Mouse (Mus musculus) embryonic facial prominence, embryonic 12.5 days (tissue): ENCODE measurements at regions not wholly inside any gene's neighbourhood (a gene's known extent, or its start where the extent isn't known, plus 50 kb on each side); places are given as distances from the start of the nearest gene placed in this dataset.

Source experiments
- ATAC-seq: fragments of 200-750 bp; cut with Nextera tagmentation; 2 replicates; pipeline ENCODE4 v1.8.0; 2017; ENCODE audit not compliant: insufficient number of reproducible peaks, insufficient read depth, low FRiP score, low TSS enrichment
- H3K27ac ChIP-seq: fragments of 300-500 bp; sonication (generic); 2 replicates; pipeline ENCODE4 v1.5.1; 2016; ENCODE audit warnings: mild to moderate bottlenecking
- H3K27me3 ChIP-seq: fragments of 300-500 bp; sonication (generic); 2 replicates; pipeline ENCODE4 v1.6.1; 2016; ENCODE audit warnings: mild to moderate bottlenecking, moderate library complexity
- H3K36me3 ChIP-seq: fragments of 300-500 bp; sonication (generic); 2 replicates; pipeline ENCODE4 v1.6.1; 2016; ENCODE audit warnings: mild to moderate bottlenecking
- H3K4me1 ChIP-seq: fragments of 300-500 bp; sonication (generic); 2 replicates; pipeline ENCODE4 v1.6.1; 2016
- H3K4me2 ChIP-seq: fragments of 300-500 bp; sonication (generic); replicated peaks from 2 replicates; pipeline ENCODE4 v1.6.1; 2016; ENCODE audit warnings: mild to moderate bottlenecking, moderate library complexity
- H3K4me3 ChIP-seq: fragments of 300-500 bp; sonication (generic); 2 replicates; pipeline ENCODE4 v1.5.1; 2016; ENCODE audit warnings: mild to moderate bottlenecking
- H3K9ac ChIP-seq: fragments of 300-500 bp; sonication (generic); 2 replicates; pipeline ENCODE4 v1.6.1; 2016; ENCODE audit warnings: mild to moderate bottlenecking, moderate library complexity
- H3K9me3 ChIP-seq: fragments of 300-500 bp; sonication (generic); 2 replicates; pipeline ENCODE4 v1.6.1; 2016; ENCODE audit warnings: mild to moderate bottlenecking, moderate library complexity
- WGBS: fragments of 180-500 bp; shearing (Covaris S2); methylation state at CpG from one replicate; pipeline ENCODE4 v1.1.7; 2016; 5-methylcytosine and 5-hydroxymethylcytosine counted together

- Histone ChIP-seq H3K27ac (no peak overlapping the region), H3K4me3 (no peak overlapping the region), H3K4me2 (no peak overlapping the region), H3K4me1 (no peaks in the 10 kb centered on the region), H3K9ac (no peak overlapping the region), H3K27me3 (no peaks in the 10 kb centered on the region), H3K36me3 (no peaks in the 10 kb centered on the region), H3K9me3 (no peaks in the 10 kb centered on the region)
- 78% methylated on average over 4 of the region's 4 CpGs for WGBS
- ATAC-seq, result no peak
Observed at GRCm38 (mm10) chr1:98192671-98193070, 97.2 kb upstream of the Pam start.

DNA sequence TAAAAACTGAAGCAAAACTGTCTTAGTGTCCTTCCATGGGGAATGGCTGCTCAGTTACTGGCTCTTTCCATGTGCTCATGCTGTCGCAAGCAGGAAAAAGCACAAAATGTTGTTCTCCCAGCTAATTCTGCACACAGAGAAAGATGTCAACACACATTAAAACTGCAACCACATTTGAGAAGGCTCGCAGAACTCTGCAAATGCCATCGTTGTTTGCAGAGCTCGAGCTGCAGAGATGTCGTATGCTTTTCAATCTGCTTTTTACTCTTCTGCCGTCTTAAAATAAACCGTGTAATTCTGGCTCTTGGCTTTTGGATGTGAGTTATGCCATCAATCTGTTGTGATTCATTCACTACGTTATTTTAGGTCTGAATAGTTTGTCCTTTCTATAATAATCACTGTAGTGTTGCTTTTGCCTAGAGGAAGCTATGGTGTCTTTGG, 96.6 kb upstream of the Pam start:
- WGBS, result 62% methylated on average over 8 of the region's 8 CpGs
- ATAC-seq, result no peak
- Histone ChIP-seq H3K4me1 (no peaks in the 10 kb centered on the region), H3K4me3 (no peak overlapping the region), H3K27ac (no peak overlapping the region), H3K27me3 (no peaks in the 10 kb centered on the region), H3K36me3 (no peaks in the 10 kb centered on the region), H3K9ac (no peak overlapping the region), H3K9me3 (no peaks in the 10 kb centered on the region), H3K4me2 (no peak overlapping the region)

DNA sequence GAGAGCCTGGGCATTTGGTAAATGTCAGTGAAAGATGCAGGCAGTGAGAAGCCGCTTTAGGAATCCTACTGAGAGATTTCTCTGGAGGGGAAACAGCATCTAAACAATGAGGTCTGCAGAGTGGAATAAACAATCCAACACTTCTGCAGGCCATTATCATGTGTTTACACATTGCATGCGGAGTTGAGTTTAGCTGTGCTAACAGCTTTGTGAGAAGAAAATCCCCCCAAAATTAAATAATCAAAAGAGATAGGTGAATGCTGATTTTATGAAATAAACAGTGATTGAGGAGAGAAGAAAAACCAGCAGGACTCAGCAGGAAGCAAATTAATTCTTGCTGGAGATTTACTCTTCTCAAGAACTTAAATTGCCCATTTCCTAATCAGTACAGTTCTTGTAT, 95.9 kb upstream of the Pam start:
- ATAC-seq, result no peak
- Histone ChIP-seq H3K27ac (no peak overlapping the region), H3K27me3 (no peaks in the 10 kb centered on the region), H3K4me3 (no peak overlapping the region), H3K4me2 (no peak overlapping the region), H3K4me1 (no peaks in the 10 kb centered on the region), H3K9me3 (no peaks in the 10 kb centered on the region), H3K9ac (no peak overlapping the region), H3K36me3 (no peaks in the 10 kb centered on the region)
- 25% methylated on average over 2 of the region's 2 CpGs for WGBS

DNA sequence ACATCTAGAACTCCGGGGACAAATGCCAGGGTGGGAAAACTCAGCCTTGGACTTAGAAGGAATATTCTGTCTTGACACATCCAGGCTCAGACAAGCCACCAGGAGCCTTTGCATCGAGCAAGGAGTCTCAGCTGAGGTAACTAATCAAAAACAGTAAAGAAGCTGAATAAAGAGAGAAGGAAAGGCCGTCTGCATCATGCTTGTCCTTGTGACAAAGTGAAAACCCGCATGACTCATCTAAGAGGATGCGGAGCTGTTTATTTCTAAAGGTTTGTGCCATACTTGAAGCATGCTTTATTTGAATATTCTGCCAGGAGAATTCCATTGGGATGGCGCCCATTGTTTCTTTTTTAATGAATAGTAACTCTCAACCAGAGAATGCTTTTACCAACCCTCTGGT, 95.3 kb upstream of the Pam start:
- no peak for ATAC-seq
- H3K4me2 ChIP-seq, result no peak overlapping the region
- H3K36me3 ChIP-seq, result no peaks in the 10 kb centered on the region
- H3K9me3 ChIP-seq, result no peaks in the 10 kb centered on the region
- no peaks in the 10 kb centered on the region for H3K4me1 ChIP-seq
- no peaks in the 10 kb centered on the region for H3K27me3 ChIP-seq
- 45% methylated on average over 6 of the region's 6 CpGs for whole genome bisulfite sequencing
- H3K27ac ChIP-seq, result no peak overlapping the region
- H3K4me3 ChIP-seq, result no peak overlapping the region
- no peak overlapping the region for H3K9ac ChIP-seq

DNA sequence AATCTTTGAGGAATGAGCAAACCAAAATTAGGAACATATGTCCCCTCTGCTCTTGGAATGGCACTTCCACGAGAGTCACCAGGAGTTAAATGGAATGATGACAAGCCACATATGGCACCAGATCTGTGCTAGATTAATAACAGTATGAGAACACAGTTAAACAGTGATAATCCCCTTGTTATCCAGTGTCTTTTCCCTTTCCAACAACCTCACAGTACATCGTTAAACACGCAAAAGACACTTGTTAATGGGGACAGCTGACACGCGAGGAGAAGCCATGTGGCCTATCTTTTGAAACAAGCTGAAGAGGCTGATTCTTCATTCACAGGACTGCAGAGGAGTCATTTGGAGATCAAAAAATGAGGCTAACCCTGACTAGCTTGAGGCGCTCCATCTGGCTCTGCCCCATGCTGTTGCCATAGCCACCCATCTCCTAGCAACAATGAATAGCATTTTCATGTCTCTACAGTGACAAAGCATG, 94.6 kb upstream of the Pam start:
- H3K9me3 ChIP-seq, result no peaks in the 10 kb centered on the region
- H3K4me1 ChIP-seq, result no peaks in the 10 kb centered on the region
- no peak overlapping the region for H3K4me3 ChIP-seq
- H3K27me3 ChIP-seq, result no peaks in the 10 kb centered on the region
- peak; percentile 81; the same call in 1 of the 2 replicates for ATAC-seq
- 50% methylated on average over 6 of the region's 6 CpGs for WGBS
- no peak overlapping the region for H3K27ac ChIP-seq
- no peaks in the 10 kb centered on the region for H3K36me3 ChIP-seq
- no peak overlapping the region for H3K4me2 ChIP-seq
- H3K9ac ChIP-seq, result no peak overlapping the region

DNA sequence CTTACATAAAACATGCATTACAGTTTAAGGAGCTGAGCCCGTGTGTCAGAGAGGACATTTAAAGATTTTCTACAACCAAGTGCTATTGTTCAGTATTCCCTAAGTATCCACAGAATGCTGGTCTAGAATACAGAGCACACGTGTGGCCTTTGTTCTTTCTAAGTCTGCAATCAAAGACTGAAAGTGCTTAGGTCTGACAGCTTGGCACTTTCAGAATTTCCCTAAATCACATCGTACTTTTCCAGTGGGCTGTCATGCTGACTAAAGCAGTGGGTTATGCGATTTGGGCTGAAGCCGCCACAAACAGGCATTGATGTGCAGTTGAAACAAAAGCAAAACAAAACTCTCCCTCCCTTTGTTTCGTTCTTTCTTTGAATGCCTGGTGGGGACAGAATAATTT, 84.9 kb upstream of the Pam start:
- Histone ChIP-seq H3K36me3 (no peaks in the 10 kb centered on the region), H3K27ac (no peak overlapping the region), H3K4me1 (no peaks in the 10 kb centered on the region), H3K4me2 (no peak overlapping the region), H3K9ac (no peak overlapping the region), H3K9me3 (no peaks in the 10 kb centered on the region), H3K4me3 (no peak overlapping the region), H3K27me3 (no peaks in the 10 kb centered on the region)
- ATAC-seq, result no peak
- WGBS, result 40% methylated on average over 6 of the region's 6 CpGs

DNA sequence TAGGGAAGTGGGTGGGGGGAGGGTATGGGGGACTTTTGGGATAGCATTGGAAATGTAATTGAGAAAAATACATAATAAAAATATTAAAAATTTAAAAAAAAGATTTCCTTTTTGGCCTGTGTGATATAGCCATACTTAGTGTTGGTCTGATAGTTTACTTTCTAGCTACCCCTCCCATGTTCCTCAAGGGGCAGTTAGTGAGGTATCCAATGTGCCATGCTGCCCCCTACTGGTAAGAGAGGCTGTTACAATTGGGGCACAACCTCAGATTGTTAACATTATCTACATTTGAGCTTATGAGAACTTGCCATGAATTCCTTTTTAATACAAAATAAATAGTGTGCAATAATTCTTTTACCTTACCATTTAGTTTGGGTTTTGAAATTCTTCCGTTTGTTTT, 83.6 kb upstream of the Pam start:
- Histone ChIP-seq H3K9ac (no peak overlapping the region), H3K9me3 (no peaks in the 10 kb centered on the region), H3K36me3 (no peaks in the 10 kb centered on the region), H3K4me3 (no peak overlapping the region), H3K4me1 (no peaks in the 10 kb centered on the region), H3K4me2 (no peak overlapping the region), H3K27me3 (no peaks in the 10 kb centered on the region), H3K27ac (no peak overlapping the region)
- ATAC-seq, result no peak
- WGBS, result 28% methylated on average over 1 of the region's 1 CpGs

DNA sequence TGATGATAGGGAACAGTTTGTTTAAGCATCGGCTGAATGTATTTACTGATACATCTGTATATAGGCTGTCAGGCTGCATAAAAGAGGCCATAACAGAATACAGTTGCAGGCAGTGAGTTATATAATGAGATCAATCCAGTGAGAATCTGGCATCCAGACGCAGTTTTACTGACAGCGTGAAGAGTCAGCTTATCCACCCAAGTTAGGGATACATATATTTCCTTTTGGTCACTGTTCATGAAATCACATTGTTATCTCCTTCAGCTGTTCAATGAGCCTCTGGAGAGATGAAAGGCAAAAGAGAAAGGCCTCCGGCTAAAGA, 79.3 kb upstream of the Pam start:
- no peaks in the 10 kb centered on the region for H3K4me1 ChIP-seq
- no peaks in the 10 kb centered on the region for H3K9me3 ChIP-seq
- WGBS, result 58% methylated on average over 4 of the region's 4 CpGs
- H3K36me3 ChIP-seq, result no peaks in the 10 kb centered on the region
- 0 out of 2 replicates have a peak overlapping the region, but pooled peaks have one; percentile 30 for H3K27ac ChIP-seq
- H3K4me2 ChIP-seq, result no peak overlapping the region
- no peaks in the 10 kb centered on the region for H3K27me3 ChIP-seq
- H3K4me3 ChIP-seq, result no peak overlapping the region
- ATAC-seq, result no peak
- H3K9ac ChIP-seq, result no peak overlapping the region

GRCm38 (mm10) chr1:98173907-98174810, 78.7 kb upstream of the Pam start:
- 50% methylated on average over 11 of the region's 11 CpGs for WGBS
- Histone ChIP-seq H3K4me2 (no peak overlapping the region), H3K9ac (no peak overlapping the region), H3K9me3 (no peaks in the 10 kb centered on the region), H3K4me3 (no peak overlapping the region), H3K27ac (peak overlapping the region; percentile 74; the same call in 1 of the 2 replicates), H3K27me3 (no peaks in the 10 kb centered on the region), H3K36me3 (no peaks in the 10 kb centered on the region), H3K4me1 (no peaks in the 10 kb centered on the region)
- ATAC-seq, result no peak

GRCm38 (mm10) chr1:98173431-98173830, 78.0 kb upstream of the Pam start:
- H3K4me2 ChIP-seq, result no peak overlapping the region
- WGBS, result 74% methylated on average over 2 of the region's 2 CpGs

DNA sequence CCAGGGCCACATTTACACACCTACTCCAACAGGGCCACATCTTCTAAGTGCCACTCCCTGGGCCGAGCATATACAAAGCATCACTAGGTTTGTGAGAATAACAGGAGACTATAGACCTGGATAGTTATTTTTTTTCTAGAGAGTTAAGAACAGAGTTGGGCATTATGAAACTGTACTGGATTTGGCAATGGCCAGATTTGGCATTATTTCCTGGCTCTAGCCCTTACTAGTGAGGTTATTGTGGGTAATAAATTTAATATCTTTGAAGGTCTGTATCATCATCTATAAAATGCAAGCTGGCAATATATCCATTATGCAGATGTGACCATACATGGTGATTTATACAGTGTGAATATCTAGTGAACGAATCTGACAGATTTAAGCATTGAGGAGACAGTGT, 75.8 kb upstream of the Pam start:
- no peak overlapping the region for H3K4me2 ChIP-seq
- no peaks in the 10 kb centered on the region for H3K27me3 ChIP-seq
- no peaks in the 10 kb centered on the region for H3K36me3 ChIP-seq
- H3K9ac ChIP-seq, result no peak overlapping the region
- no peaks in the 10 kb centered on the region for H3K4me1 ChIP-seq
- H3K27ac ChIP-seq, result no peak overlapping the region
- H3K9me3 ChIP-seq, result no peaks in the 10 kb centered on the region
- H3K4me3 ChIP-seq, result no peak overlapping the region
- ATAC-seq, result no peak
- WGBS, result 87% methylated on average over 2 of the region's 2 CpGs

More at GRCm38 (mm10) chr1:98173431-98173830, 78.0 kb upstream of the Pam start:
- no peaks in the 10 kb centered on the region for H3K9me3 ChIP-seq
- ATAC-seq, result no peak
- no peaks in the 10 kb centered on the region for H3K4me1 ChIP-seq
- no peak overlapping the region for H3K9ac ChIP-seq
- no peak overlapping the region for H3K27ac ChIP-seq
- H3K4me3 ChIP-seq, result no peak overlapping the region
- no peaks in the 10 kb centered on the region for H3K36me3 ChIP-seq
- no peaks in the 10 kb centered on the region for H3K27me3 ChIP-seq

DNA sequence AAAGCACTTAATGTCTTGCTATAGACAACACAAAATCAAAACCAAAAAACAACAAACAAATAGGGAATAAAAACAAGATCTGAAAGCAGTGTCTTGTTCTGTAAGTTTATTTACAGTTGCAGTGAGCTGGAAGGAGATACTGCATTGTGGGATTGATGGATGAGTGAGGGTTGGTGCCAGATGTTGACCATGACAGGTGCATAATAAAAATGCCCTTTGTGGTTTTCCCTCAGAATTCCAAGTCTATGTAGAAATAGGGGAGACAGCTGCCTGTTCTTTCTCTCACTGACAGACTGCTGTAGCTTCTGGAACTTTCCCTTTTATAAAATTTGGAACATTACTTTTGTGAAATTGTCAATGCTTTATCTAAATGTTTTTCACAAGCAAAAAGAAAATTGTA, 73.9 kb upstream of the Pam start:
- Histone ChIP-seq H3K4me3 (no peak overlapping the region), H3K36me3 (no peaks in the 10 kb centered on the region), H3K27me3 (no peaks in the 10 kb centered on the region), H3K4me2 (no peak overlapping the region), H3K9me3 (no peaks in the 10 kb centered on the region), H3K27ac (no peak overlapping the region), H3K9ac (no peak overlapping the region), H3K4me1 (no peaks in the 10 kb centered on the region)
- ATAC-seq, result no peak
